Mouse (Mus musculus): ENCODE measurements around the gene Ager.

The Ager gene

DNA sequence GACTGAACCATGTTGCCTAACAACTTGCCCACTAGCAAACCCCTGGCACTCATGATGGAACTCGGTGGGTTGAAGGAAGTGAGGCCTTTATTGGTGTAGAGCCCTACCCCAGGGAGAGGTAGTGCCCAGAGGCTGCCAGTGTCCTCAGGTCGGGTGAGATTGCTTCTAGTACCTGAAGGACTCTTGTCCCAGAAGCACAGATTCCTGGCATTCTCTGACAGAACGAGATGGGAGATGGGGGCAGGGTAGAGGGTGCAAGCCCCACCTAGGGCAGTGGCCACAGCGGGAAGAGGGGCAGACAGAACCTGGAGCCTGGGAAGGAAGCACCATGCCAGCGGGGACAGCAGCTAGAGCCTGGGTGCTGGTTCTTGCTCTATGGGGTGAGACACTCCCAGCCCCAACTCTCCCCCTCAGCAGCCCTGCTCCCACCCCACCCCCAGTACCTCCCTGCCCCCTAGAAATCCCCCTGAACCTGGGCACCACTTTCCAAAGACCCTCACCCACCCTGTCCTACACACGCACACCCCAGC lies at the start of gene Ager:
TSS of gene Ager (plus strand) at position 297 of the 530 bp plus-strand sequence.
- no peak for DNase-seq (ENCODE audit: low spot score)

DNA sequence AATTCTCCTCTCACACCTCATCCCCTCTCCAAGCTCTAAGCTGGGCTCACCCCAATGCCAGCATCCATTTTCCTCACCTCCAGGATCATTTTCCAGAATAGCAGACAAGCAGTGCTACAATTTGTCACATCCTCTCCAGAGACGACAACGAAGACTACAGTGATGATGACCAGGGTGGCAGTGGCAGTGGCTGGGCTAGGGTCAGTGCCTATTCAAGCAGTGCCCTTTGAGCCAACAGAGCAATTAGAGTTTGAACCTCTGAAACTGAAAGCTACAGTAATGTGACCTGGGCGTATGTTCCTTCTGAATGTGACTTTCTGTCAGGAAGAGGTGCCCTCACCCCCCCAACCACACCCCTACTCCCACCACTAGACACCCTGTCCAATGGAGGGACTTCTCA lies 48.5 kb upstream of the Ager start:
- no peak for DNase-seq (ENCODE audit: low spot score)

DNA sequence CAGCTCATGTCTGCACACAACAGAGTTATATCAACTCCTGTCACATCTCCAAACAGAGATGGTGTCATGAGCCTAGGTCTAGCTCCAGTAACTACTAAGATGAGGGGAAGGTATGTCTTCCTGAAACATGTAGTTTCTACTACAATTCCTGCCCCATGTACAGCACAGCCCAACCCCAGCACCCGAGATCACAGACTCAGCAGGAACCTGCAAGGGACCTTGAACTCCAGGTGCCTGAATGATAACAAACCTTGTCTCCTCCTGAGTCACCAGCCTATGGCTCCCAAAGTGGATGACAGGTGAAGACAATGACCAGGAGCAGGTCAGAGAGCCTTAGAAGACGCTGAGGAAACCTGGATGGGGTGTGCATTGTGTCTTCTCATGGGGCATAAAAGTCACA lies 47.8 kb upstream of the Ager start:
- no peak for DNase-seq (ENCODE audit: low spot score)

DNA sequence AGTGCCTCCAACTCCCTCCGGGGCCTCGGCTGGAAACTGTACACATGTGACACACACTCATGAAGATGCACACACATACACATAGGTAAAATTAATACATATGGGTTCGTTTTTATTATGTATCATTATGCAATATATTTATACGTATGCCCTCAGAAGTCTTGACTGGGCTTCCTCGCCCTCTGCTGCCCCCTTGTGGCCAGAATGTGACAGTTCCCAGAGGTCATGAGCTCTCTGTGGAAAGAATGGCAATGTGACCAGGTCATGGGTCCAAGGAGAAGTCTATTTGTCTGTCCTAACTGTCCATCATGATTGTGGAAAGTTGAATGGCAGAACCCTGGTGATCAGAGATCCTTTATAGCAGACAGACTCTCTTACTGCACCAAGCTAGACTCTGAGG lies 42.2 kb upstream of the Ager start:
- peak; percentile 64 for DNase-seq (ENCODE audit: low spot score)

DNA sequence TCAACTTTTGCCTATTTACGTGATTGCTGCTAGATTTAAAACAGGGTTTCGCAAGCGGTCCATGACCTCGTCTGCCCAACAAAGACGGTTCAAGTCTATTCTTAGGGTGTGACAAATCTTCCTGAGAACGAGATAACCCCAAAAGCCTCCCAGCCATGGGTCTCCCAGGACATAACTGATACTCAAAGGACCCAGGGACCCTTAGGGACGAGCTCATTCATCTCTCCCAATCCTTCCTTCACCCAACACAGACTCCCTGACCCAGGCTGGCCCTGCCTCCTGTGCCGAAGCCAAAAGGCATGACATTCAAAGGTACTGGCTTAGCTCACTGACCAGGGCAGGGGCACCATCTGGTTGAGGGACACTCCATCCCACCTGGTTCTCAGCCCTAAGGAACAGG lies 41.3 kb upstream of the Ager start:
- no peak for DNase-seq (ENCODE audit: low spot score)

DNA sequence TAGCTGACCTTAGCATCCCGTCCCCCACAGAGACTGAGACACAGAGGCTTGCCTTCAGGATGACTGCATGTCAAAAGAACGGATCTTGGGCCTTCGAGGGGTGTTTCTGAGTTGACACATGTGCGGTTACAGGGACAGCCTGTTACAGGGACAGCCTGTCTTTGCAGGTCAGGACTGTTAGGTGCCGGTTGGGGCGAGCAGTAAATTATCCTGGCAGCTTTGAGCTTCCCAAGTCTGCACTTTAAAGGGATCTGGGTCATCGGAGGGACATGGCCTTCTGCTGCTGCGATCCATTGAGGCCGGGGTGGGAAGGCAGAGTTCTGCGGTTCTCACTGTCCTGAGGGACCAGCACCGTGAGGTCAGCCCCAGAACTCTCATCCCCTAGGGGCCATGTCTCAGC lies 40.3 kb upstream of the Ager start:
- DNase-seq (ENCODE audit: low spot score) = no peak

DNA sequence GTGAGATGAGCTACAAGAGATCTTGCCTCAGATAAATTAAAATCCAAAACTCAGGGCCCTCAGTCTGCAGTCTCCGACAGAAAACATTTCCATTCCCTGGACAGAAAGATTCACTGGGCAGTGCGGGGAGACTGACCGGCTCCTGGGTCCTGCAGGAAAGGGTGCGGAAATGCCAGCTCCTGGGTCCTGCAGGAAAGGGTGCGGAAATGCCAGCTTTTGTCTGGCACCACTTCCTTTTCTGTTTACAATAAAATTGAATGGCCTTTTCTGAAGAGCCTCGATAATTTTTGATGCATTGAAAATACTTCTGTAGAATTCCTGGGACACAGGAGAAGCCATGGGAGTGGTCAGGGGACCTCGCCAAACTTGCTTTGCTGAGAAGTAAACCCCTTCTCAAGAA lies 38.5 kb upstream of the Ager start:
- no peak for DNase-seq (ENCODE audit: low spot score)

DNA sequence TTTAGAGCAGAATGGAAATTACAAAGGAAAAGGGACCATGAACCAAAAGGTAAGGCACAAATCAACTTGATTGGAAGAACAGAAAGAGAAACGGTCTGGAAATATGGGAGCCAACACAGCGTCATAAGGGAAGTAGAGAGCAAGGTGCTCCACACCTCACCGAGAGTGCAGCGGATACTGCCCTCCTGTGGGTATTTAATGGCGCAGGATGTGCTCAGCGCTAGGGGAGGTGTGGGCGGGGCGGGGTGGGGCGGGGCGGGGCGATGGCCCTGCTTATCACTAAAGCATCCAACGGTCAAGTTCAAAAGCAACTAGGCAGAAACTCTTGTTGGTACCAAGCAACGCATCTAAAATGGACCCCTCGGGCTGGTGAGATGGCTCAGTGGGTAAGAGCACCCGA lies 37.8 kb upstream of the Ager start:
- no peak for DNase-seq (ENCODE audit: low spot score)

DNA sequence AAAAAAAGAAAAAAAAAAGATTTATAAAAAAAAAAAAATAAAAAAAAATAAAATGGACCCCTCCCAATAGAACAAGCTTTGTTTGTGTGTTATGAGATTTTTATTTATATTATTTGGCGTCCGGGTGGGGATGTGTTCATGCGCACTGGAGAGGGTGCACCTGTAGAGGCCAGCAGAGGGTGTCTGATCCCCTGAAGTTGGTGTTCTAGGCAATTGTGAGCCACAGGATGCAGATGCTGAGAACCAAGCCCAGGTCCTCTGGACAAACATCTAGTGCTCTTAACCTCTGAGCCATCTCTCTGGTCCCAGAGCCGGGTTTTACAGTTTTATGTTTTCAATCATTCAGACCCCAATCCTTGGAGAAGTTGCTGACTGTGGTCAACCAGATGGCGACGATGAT lies 37.2 kb upstream of the Ager start:
- DNase-seq (ENCODE audit: low spot score) = no peak

DNA sequence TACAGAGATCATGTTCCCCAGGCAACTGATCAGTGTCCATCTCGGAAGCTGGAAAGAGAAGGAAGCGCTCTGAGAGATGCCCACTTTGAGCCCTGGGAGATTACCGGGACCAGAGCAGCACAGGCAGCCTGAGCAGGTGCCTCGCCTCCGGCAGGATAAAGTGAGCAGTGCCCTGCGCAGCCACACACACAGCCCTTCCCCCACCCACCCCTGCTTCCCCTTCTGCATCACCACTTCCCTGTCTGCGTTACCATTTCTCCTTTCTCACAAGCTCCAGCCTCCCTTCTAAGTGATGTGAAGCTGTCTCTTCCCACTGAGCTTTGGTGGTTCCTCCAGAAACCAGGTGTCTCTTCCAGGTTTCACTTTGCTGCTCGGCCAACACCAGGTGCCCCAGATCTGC lies 36.5 kb upstream of the Ager start:
- no peak for DNase-seq (ENCODE audit: low spot score)

DNA sequence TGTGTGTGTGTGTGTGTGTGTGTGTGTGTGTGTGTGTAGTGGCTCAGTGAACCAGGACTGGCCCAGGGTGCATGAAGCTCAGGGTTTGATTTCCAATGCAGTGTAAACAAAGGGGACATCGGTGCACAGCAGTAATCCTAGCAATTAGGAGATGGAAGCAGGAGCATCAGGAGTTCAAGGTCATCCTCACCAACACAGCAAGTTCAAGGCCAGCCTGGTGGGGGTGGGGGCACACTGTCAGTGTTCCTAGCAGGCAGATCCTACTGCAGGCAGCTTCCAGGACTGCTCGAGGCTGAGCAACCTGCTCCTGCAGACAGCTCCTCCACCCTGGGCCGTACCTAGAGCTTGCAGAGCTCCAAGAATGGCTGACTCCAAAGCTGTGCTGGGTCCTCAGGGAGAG lies 35.1 kb upstream of the Ager start:
- DNase-seq (ENCODE audit: low spot score) = no peak

DNA sequence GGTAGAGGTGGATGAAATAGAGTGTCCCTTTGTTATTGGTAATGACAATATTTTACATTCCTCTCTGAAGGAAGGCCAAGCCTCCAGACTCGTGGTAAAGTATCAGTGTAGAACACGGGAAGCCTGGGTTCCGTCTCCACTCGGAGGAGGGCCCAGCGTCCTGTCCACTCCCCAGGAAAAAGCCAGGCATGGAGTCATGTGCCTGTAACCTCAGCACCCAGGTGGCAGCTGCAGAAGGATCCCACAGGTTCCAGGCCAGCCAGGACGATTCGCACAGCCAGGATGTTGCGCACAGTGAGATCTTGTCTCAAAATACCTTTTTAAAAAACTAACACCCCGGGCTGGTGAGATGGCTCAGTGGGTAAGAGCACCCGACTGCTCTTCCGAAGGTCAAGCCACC lies 34.3 kb upstream of the Ager start:
- no peak for DNase-seq (ENCODE audit: low spot score)

DNA sequence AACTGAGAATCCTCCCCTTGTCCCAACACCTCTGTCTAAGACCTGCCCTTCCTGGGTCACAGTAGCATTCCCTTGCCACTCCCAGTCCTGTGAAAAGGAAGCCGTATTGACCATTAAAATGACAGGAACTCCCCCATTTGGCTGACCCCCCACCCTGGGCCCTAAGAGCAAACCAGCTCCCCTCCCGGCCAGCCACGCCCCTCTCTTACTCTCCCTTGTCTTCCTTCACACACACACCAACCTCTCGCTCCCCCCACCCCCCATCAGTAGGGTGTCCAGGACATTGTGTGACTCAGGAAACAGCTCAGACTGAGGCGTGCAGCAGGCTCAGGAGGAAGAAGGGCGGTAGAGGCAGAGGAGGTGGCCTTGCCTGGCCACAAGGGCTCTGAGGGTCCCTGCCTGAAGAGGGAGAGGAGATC lies 33.6 kb upstream of the Ager start, which contains the start of gene Notch4:
TSS of gene Notch4 (plus strand) at position 266 of the 419 bp plus-strand sequence.
- no peak for DNase-seq (ENCODE audit: low spot score)

DNA sequence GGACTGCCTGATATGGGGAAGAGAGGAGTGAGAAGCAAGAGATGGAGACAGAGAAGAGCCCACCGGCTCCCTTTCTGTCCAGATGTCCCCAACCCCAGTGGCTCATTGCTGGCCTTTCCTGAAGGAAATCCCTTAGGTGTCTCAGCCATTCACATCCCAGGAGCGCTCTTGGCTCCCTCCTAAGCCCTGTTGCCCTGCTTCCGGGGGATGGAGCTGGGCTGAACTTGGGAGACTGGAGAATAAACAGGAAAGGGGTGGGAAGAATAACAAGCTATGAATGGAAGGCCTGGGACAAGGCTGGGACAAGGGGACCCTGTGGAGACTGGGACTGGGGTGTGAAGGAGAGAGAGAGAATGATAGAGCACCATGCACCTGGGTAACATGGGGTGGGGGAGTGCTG lies 32.9 kb upstream of the Ager start:
- no peak for DNase-seq (ENCODE audit: low spot score)

DNA sequence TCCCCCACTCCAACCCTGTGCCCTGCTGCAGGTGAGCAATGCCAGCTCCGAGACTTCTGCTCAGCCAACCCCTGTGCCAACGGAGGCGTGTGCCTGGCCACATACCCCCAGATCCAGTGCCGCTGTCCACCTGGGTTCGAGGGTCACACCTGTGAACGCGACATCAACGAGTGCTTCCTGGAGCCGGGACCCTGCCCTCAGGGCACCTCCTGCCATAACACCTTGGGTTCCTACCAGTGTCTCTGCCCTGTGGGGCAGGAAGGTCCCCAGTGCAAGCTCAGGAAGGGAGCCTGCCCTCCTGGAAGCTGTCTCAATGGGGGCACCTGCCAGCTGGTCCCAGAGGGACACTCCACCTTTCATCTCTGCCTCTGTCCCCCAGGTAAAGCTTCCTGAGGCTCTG lies 30.4 kb upstream of the Ager start:
- no peak for DNase-seq (ENCODE audit: low spot score)

DNA sequence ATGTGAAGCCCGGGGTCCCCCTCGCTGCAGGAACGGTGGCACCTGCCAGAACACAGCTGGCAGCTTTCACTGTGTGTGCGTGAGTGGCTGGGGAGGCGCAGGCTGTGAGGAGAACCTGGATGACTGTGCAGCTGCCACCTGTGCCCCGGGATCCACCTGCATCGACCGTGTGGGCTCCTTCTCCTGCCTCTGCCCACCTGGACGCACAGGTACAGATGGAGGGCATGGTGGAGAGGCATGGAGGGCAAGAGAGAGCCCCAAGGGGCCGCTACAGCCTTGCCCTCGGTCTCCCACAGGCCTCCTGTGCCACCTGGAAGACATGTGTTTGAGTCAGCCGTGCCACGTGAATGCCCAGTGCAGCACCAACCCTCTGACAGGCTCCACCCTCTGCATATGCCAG lies 29.2 kb upstream of the Ager start:
- no peak for DNase-seq (ENCODE audit: low spot score)

DNA sequence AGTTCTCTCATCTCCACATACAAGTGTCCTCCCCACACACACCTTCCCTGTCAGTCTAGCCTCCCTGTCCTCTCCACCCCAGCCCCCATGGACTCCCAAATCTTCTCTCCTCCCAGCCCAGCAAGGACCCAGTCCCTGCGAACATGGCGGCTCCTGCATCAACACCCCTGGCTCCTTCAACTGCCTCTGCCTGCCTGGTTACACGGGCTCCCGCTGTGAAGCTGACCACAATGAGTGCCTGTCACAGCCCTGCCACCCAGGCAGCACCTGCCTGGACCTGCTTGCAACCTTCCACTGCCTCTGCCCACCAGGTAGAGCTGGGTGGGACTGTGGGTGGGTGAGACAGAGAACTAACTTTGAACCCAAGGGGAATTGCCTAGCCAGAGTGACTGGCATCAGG lies 27.7 kb upstream of the Ager start:
- no peak for DNase-seq (ENCODE audit: low spot score)

DNA sequence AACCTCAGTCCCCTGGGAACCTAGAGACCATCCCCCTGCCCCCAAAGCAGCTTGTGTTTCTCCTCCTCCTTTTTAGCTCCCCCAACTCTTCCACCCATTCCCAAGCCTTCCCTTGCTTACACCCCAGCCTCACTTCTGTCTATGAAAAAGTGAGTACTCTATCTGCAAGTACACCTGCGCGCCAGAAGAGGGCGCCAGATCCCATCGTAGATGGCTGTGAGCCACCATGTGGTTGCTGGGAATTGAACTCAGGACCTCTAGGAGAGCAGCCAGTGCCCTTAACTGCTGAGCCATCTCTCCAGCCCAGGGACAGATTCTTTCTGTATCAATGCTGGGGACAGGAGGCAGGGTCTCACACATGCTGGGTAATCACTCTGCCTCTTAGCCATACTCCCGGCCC lies 25.8 kb upstream of the Ager start:
- no peak for DNase-seq (ENCODE audit: low spot score)

DNA sequence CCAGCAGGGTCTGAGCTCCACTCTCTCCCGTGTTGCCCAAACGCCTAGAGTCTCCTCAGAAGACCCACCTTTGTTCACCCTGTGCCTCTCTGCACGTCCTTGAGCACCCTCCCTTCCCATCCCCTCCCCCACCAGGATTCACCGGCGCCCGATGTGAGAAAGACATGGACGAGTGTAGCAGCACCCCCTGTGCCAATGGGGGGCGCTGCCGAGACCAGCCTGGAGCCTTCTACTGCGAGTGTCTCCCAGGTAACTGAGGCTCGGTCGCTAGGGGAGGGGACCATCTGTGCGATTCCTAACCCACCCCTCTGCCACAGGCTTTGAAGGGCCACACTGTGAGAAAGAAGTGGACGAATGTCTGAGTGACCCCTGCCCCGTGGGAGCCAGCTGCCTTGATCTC lies 25.3 kb upstream of the Ager start:
- no peak for DNase-seq (ENCODE audit: low spot score)

DNA sequence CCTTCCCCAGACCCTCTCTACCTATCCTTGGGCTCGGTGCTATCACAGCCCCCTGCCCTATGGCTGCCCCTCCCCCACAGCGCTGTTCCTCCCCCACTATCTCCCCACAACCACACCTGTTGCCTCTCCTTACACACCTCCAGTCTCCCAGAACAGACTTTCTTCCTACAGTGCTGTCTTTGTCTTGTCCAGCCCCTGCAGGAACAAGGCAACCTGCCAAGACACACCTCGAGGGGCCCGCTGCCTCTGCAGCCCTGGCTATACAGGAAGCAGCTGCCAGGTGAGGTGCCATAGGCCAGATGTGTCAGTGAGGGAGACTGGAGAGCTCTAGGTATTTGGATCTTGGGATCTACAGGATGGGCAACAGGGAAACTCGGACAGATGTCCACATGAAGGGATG lies 21.1 kb upstream of the Ager start:
- no peak for DNase-seq (ENCODE audit: low spot score)

DNA sequence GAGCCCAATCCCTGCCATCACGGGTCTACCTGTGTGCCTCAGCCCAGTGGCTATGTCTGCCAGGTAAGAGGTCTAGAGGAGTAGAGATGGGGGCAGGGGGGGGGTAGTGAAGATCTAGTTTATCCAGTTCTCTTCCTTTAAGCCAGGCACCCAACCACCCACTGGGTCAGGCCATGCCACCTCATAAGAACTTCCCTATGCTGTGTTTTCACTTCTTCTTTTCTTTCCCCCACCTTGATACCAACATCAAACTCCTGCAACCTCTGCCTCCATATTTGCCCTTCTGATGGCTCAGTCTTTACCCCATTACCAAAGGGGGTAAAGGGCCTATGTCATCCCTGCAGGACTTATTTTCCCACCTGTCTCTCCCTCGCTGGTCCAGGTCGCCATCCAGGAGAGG lies 19.6 kb upstream of the Ager start:
- no peak for DNase-seq (ENCODE audit: low spot score)

DNA sequence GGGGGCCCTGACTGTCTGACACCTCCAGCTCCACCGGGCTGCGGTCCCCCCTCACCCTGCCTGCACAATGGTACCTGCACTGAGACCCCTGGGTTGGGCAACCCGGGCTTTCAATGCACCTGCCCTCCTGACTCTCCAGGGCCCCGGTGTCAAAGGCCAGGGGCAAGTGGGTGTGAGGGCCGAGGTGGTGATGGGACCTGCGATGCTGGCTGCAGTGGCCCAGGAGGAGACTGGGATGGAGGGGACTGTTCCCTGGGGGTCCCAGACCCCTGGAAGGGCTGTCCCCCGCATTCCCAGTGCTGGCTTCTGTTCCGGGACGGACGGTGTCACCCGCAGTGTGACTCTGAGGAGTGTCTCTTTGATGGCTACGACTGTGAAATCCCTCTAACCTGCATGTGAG lies 15.1 kb upstream of the Ager start:
- DNase-seq (ENCODE audit: low spot score) = no peak

DNA sequence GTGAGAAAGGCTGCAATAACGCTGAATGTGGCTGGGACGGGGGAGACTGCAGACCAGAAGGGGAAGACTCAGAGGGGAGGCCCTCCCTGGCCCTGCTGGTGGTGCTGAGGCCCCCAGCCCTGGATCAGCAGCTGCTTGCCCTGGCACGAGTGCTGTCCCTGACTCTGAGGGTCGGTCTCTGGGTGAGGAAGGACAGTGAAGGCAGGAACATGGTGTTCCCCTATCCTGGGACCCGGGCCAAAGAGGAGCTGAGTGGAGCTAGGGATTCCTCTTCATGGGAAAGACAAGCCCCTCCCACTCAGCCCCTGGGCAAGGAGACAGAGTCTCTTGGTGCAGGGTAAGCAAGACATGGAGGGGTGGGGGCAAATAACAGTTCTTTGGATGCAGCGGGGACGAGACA lies 14.3 kb upstream of the Ager start:
- DNase-seq (ENCODE audit: low spot score) = no peak

DNA sequence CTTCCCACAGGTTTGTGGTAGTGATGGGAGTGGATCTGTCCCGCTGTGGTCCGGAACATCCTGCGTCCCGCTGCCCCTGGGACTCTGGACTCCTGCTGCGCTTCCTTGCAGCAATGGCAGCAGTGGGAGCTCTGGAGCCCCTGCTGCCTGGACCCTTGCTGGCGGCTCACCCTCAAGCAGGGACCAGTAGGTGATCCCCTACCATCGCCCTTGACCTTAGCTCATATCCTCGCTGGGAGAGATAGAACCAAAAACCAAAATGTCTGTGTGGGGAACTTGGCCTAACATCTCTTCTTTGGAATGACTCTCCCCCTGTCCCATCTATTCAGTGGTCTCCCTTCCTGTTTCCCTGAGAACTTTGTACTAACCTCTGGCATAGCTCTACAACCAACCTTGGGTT lies 13.8 kb upstream of the Ager start:
- DNase-seq (ENCODE audit: low spot score) = no peak

DNA sequence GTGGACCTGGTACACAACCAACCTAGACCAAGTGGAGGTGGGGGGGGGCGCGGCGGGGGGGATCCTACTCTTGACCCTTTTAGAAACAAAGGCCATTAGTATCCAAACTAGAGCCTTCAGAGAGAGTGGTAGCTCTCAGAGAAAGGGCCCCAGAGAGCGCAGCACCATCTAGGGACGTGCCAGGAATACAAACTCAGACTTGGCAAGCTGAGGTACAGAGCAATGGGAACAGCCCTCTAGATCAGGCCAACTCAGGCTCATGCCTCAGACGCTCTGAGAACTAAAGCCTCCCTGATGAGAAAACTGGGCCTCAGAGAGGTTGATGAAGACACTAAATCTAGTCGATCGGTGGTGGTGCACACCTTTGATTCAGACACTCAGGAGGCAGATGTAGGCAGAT lies 12.5 kb upstream of the Ager start:
- DNase-seq (ENCODE audit: low spot score) = no peak

Data from ovary, postnatal 10 days (tissue).